Mouse (Mus musculus) induced T-regulatory cell, adult 2 months (primary cell): ENCODE results near the gene Ssh3.

Source experiments
- DNase-seq: peaks from one replicate; pipeline ENCODE4 v3.0.0-alpha.2; 2012; ENCODE audit warnings: low read depth

Gene Ssh3

DNA sequence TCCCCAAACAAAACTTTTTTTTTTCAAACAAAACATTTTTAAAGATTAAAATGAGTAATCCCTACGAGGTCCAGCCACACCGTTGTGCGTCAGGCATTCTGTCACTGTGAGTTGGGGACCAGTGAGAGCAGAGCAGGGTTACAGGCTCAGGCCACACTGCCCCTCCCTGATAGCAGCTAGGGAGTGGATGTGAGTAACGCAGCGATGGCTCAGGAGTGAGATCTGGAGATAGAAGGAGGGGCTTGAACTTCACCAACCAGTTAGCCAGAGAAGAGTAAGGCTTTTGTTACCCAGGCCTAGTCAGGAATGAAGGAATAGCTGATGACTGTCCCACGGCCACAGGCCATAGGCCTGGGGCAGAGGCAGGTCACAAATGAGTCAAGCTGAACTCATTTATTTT is 24.2 kb downstream of the Ssh3 start:
- DNase-seq, result no peak

DNA sequence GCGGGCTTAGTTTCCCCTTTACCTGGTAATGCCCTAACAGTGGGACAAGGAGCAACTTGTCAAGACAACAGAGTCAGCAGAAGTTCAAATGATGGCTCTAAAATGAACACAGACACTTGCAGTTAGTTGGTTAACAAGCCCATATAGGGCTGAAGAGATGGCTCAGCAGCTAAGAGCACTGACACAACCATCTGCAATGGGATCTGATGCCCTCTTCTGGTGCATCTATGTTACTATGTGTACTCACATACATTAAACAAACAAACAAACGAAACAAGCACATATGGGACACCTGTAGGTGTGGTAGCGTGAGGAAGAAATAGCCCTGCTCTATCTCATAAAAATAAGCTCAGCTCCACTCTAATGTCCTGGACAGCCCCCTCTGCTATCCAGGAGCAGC is 26.6 kb downstream of the Ssh3 start:
- peak; percentile 61 for DNase-seq

DNA sequence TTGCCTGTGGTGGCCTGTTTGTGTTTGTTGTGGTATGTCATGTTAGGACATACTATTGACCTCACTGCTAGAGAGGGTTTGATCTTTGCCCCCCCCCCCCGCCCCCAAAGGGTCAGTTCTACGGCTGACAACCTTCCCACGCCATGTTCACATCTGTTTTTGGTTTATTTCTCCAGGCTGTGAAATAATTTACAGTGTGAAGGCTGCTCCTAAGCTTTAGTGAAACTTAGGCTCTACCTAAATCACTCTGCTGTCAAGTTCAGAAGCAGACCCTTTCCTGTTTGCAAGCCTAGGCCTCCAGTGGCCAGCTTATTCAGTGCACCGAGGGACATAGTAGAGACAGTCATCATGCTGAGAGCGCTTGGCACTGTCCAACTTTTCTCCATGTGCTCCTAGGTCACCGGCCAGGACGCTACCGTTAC is 28.7 kb downstream of the Ssh3 start:
- DNase-seq, result no peak

DNA sequence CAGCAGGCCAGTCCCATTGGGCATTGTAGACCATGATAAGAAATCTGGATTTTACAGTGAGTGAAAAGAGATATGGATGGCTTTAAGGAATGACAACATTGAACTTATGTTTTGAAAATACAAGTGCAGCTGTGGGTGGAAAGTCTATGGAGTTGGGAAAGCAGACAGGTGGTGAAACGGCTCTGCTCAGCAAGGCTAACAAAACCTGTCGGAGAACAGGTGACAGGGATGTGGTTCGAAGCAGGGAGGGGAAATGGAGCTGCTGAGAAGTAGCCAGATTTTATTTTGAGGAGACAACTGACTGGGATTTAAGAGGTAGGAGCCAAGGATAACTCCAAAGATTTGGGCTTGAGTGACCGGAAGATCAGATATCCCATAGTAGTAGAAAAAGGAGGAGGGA is 34.4 kb downstream of the Ssh3 start:
- DNase-seq, result no peak

DNA sequence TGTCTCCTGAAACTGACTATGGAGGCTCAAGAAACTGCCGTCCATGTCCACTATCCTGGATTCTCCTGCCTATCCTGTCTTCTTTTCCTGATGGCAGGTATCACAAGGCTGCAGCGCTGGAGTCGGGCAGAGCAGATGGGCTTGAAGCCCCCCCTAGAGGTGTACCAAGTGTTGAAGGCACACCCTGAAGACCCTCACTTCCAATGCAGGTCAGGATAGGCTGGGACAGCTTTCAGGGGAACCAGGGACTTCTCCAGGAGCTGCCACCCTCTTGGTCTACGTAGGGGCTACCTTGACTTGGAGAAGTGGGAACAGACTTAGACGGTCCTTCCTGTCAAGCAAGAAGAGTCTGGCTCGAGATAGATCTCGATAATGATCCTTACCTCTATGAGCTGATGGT is 36.3 kb downstream of the Ssh3 start:
- no peak for DNase-seq

DNA sequence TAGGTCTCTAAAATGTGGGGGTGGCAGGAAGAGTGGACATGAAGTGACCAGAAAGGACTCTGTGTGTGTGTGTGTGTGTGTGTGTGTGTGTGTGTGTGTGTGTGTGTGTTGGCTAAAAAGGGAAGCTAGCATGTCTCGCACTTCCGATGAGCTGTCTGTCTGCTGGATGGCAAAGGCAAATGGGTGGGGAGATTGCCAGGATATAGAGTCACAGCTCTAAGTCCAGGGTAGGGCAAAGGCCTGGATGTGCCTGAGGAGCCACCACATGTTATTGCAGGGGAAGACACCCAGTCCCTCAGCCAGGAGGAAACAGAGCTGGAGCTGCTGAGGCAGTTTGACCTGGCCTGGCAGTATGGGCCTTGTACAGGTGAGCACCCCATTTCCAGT is 36.8 kb downstream of the Ssh3 start:
- DNase-seq, result no peak

- peak; percentile 97 for DNase-seq
Measured at GRCm38 (mm10) chr19:4231253-4232185, 37.5 kb downstream of the Ssh3 start, which contains the start of gene Pold4. Gene Pold4, plus strand, starts transcription at chr19:4231899.

GRCm38 (mm10) chr19:4230415-4230814 is 38.6 kb downstream of the Ssh3 start:
- DNase-seq, result peak; percentile 66

- DNase-seq, result no peak
Measured at GRCm38 (mm10) chr19:4229451-4230076, 39.4 kb downstream of the Ssh3 start.

- DNase-seq, result no peak
Measured at GRCm38 (mm10) chr19:4228891-4229290, 40.1 kb downstream of the Ssh3 start.

DNA sequence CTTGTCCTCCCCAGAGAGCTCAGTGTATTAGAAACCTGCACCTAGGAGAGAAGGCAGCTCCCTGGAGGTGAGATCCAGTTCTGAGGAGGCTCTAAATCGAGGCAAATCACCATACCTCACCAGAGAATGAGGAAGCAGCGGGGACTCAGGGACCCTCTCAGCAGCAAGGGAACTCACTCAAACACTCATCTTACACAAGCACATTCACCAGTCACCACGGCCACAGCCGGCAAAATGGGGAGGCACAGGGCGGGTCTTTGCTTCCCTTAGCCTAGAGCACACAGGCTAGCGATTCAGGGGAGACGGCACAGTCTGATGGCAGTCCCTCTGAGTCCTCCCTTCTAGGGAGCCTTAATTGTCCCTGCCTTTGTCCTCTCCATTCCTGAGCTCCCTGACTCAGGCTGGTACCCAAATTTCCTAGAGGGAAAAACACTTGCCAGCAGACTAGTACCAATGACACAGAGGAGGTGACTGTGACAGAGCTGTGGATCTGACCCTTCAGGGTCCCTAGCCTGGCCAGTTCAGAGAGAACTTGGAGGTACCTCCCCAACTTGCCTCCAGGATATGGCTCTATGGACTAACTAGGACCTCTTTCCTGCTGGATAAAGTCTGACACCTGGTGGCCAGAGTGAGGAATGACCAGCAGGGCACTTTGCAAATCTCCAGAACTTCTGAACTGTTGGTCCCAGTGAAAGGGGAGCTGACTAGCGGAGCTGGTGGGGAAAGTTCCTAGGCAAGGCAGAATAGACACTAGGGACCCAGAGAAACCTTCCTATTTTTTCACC is 40.9 kb downstream of the Ssh3 start:
- peak; percentile 92 for DNase-seq

DNA sequence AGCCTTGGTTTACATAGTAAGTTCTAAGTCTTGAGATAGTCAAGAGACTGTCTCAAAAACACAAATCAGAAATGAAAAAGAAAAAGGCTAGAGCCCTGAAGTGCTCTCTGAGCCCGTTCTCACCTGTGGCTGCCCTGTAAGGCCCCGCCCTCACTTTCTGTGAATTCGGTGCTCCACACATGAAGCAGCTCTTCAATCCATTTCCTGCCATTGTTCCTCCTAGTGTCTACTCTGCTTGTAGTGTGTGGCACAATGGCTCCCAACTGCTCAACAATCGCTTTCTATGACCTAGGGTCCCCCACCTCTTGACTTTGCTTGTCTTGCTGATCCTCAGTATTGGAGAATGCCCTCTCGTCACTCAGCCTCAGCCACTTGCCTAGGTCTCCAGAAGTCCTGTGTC is 41.5 kb downstream of the Ssh3 start:
- DNase-seq, result peak; percentile 59

- DNase-seq, result no peak
Measured at GRCm38 (mm10) chr19:4226779-4227178, 42.2 kb downstream of the Ssh3 start.

DNA sequence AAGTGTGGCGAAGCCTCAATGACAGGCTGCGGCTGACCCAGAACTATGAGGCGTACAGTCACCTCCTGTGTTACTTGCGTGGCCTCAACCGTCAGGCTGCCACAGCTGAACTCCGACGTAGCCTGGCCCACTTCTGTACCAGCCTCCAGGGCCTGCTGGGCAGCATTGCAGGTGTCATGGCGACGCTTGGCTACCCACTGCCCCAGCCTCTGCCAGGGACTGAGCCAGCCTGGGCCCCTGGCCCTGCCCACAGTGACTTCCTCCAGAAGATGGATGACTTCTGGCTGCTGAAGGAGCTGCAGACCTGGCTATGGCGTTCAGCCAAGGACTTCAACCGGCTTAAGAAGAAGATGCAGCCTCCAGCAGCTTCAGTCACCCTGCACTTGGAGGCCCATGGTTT is 46.8 kb downstream of the Ssh3 start:
- no peak for DNase-seq

DNA sequence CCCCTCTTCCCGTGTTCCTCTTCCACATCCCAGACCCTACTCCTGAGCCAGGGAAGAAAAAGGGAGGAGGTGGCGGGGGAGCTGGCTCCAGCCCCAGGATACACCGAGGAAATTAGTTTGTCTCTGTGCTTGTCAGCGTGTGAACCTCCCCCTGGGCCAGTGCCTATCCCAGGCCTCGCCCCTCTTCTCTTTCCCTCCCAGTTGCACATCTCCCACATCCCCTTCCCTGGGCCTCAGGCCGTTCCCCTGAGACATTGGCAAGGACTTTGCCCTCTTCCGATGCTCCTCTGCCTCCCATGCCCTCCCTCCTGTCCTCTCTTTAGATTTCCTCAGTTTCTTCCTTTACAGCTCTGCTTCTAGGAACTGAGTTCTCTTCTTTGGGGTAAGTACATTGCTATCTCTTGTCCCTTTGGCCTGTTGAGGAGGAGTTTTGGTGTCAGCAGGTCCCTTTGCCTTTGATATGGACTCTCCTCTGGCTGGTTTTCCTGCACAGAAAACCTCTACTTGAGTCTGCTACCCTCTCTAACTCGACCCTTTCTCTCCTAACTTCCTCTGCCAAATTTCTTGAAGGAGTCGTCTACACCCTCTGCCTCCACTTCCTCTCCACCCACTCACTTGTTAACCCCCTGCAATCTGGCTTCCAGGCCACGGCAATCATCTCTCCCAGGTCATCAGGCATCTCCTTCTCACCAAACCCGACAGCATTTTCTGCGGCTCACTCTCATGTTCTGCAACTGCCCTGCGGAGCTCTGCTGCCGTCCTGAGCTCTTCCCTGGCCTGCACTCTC is 47.8 kb downstream of the Ssh3 start:
- DNase-seq, result no peak

DNA sequence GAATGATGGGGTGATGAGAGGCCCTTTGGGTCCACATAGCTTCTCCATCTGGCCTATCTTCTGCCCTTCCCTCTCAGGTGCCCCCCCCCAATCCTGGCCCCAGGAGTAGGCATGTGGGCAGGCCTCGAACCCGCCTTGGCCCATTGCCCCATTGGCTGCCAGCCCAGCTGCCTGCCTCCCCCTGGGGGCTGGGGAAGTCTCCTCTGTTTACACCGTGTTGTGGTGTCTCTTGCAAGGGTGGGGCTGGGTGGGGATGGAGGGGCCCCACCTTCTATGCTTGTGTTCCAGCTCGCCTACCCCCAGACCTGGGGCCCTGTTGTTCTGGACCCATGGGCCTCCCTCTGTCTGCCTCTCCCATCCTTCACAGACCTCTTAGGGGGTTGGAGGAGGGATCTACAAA is 48.6 kb downstream of the Ssh3 start:
- no peak for DNase-seq

- no peak for DNase-seq
Measured at GRCm38 (mm10) chr19:4219943-4220342, 49.0 kb downstream of the Ssh3 start.

GRCm38 (mm10) chr19:4218784-4219183 is 50.2 kb downstream of the Ssh3 start:
- DNase-seq, result peak; percentile 65

GRCm38 (mm10) chr19:4218293-4218692 is 50.7 kb downstream of the Ssh3 start:
- no peak for DNase-seq

GRCm38 (mm10) chr19:4217855-4218254 is 51.1 kb downstream of the Ssh3 start:
- DNase-seq, result no peak

DNA sequence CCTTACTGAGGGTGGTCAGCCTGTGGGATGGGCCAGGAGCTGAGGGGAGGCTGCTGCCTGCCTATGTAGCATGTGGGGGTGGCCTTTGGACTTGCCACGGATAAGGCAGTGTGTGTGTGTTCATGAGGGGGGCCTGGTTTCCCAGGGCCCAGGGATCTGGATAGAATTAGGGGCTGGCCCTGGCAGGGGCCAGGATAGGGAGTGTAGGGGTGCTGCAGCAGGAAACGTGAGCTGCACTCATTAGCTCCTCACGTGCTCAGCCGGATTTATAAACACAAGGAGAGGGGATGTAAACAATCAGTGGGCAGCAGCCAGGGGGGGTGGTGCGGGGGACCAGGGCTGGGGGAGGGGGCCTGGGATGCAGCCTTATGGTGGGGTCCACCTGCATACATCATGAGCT is 51.8 kb downstream of the Ssh3 start:
- no peak for DNase-seq
